Mouse (Mus musculus) myocyte (in vitro differentiated cells): Measurements from ENCODE around the gene Myo1g. TPM values are rescaled to one million over a fixed set of nuclear protein-coding genes. Genes with fewer than 3 reads are reported as not detected.

Source experiments
- H3K27me3 ChIP-seq: one replicate; pipeline ENCODE4 v1.6.1; 2011; ENCODE audit not compliant: control insufficient read depth, insufficient read depth, insufficient read length
- H3K36me3 ChIP-seq: one replicate; pipeline ENCODE4 v1.6.1; 2011; ENCODE audit not compliant: control insufficient read depth, insufficient read depth
- H3K4me2 ChIP-seq: one replicate; pipeline ENCODE4 v1.6.1; 2011; ENCODE audit warnings: low read depth, control low read depth
- H3K4me3 ChIP-seq: one replicate; pipeline ENCODE4 v1.5.1; 2011; ENCODE audit warnings: mild to moderate bottlenecking, control low read depth, moderate library complexity
- H3K79me2 ChIP-seq: one replicate; pipeline ENCODE4 v1.6.1; 2011; ENCODE audit not compliant: control insufficient read depth, insufficient read depth
- H3ac ChIP-seq: one replicate; pipeline ENCODE4 v1.6.1; 2011; ENCODE audit not compliant: control insufficient read depth, insufficient read length
- CEBPB ChIP-seq: IDR thresholded peaks from 2 replicates; pipeline ENCODE4 v1.6.1; 2011; ENCODE audit warnings: mild to moderate bottlenecking, moderate library complexity; ENCODE audit not compliant: poor library complexity, insufficient read depth, severe bottlenecking
- E2F4 ChIP-seq: IDR thresholded peaks from one replicate; pipeline ENCODE4 v1.6.1; 2011; ENCODE audit warnings: mild to moderate bottlenecking, control low read depth, moderate library complexity; ENCODE audit not compliant: insufficient read depth
- MAX ChIP-seq: IDR thresholded peaks from one replicate; pipeline ENCODE4 v1.6.1; 2011; ENCODE audit warnings: low read depth, mild to moderate bottlenecking, control low read depth
- MYOD1 ChIP-seq, 3 experiments: IDR thresholded peaks; one replicate each; pipeline ENCODE4 v1.6.1; 2011; ENCODE audit warnings: control low read depth in 2 of 3, low read depth in 2 of 3, mild to moderate bottlenecking in 2 of 3, moderate library complexity in 1 of 3; ENCODE audit not compliant: insufficient read length in 2 of 3, control insufficient read depth in 1 of 3
- POLR2A ChIP-seq: IDR thresholded peaks from one replicate; pipeline ENCODE4 v1.6.1; 2011; ENCODE audit warnings: low read depth, mild to moderate bottlenecking, control low read depth, moderate library complexity; ENCODE audit not compliant: insufficient read length
- POLR2AphosphoS2 ChIP-seq: IDR thresholded peaks from one replicate; pipeline ENCODE4 v1.6.1; 2011; ENCODE audit warnings: low read depth, control low read depth; ENCODE audit not compliant: insufficient read length
- REST ChIP-seq: IDR thresholded peaks from one replicate; pipeline ENCODE4 v1.6.1; 2011; ENCODE audit warnings: mild to moderate bottlenecking, control low read depth, moderate library complexity; ENCODE audit not compliant: insufficient read depth, insufficient read length
- TCF12 ChIP-seq: IDR thresholded peaks from one replicate; pipeline ENCODE4 v1.6.1; 2011; ENCODE audit warnings: mild to moderate bottlenecking, control low read depth; ENCODE audit not compliant: poor library complexity, insufficient read depth, severe bottlenecking
- TCF3 ChIP-seq: IDR thresholded peaks from one replicate; pipeline ENCODE4 v1.6.1; 2011; ENCODE audit warnings: low read depth, control low read depth; ENCODE audit not compliant: insufficient read length
- USF1 ChIP-seq: IDR thresholded peaks from one replicate; pipeline ENCODE4 v1.6.1; 2011; ENCODE audit warnings: low read depth, mild to moderate bottlenecking, control low read depth, moderate library complexity
- polyA plus RNA-seq: library from polyadenylated mRNA; unstranded; fragments of >200 nt; fragmentation: generic; extraction: Trizol; gene quantifications from one replicate; pipeline ENCODE4 v1.2.1, GENCODE M21; 2012; ENCODE audit warnings: missing spikeins

Myo1g gene
- polyA plus RNA-seq, 1 experiment = 0.04 TPM

DNA sequence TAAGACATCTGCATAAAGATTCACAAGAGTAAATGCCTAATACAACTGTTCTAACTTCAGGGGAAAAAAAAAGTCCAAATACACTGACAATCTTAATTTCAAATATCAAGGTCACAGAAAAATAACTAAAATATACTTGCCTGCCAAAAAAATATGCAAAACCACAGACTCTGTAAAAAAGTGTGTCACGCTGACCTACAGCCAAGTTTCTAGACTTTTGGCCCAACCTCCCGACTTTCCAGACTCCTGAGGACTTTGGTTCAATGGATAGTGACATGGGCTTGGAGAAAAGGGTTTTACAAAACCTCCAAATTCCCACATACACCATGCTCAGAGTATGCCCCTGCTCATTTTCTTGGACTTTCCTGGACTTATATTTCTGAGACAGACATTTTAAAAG is 52.2 kb downstream of the Myo1g start:
- peak overlapping the region; percentile 92 for H3K4me2 ChIP-seq
- no peak for TF ChIP-seq MAX
- no peak for TF ChIP-seq TCF3
- no peak overlapping the region for H3ac ChIP-seq
- peak overlapping the region; percentile 63 for H3K4me3 ChIP-seq
- no peaks in the 10 kb centered on the region for H3K27me3 ChIP-seq
- H3K79me2 ChIP-seq = peaks cover 74% of the 10 kb centered on the region
- peaks cover 38% of the 10 kb centered on the region for H3K36me3 ChIP-seq

GRCm38 (mm10) chr11:6465122-6465521 is 55.6 kb downstream of the Myo1g start:
- Histone ChIP-seq H3K4me2 (no peak overlapping the region), H3K36me3 (peaks cover 18% of the 10 kb centered on the region), H3K4me3 (no peak overlapping the region), H3K79me2 (peaks cover 40% of the 10 kb centered on the region), H3K27me3 (no peaks in the 10 kb centered on the region), H3ac (no peak overlapping the region)
- TF ChIP-seq E2F4 (no peak), MAX (no peak), CEBPB (no peak), USF1 (no peak), POLR2AphosphoS2 (no peak), MYOD1 (IDR thresholded peaks at IDR 0.05; ENCODE audit: control insufficient read depth in 1 of 3, insufficient read length in 2 of 3, low read depth in 2 of 3) (no peak), REST (no peak)

DNA sequence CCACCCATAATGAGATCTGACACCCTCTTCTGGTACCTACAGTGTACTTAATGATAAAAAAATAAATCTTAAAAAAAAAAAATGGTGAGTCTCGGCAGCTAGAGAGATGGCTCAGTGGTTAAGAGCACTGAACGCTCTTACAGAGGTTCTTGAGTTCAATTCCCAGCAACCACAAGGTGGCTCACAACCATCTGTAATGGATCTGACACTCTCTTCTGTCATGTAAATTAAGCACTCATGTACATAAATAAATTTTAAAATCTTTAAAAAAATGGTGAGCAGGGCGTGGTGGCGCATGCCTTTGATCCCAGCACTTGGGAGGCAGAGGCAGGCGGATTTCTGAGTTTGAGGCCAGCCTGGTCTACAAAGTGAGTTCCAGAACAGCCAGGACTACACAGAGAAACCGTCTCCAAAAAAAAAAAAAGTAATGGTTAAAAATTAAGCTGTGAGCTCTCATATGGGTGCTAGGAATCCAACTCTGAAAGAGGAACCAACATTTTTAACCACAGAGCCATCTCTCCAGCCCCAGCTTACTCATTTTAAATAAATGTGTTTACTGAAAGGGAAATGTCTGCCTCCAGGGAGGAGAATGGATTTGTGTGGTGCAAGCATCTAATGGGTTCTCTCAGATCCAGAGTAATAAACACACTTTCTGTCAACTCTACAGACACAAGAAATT is 57.5 kb downstream of the Myo1g start:
- Histone ChIP-seq H3K4me3 (no peak overlapping the region), H3K4me2 (no peak overlapping the region)

More for the DNA sequence above, 57.5 kb downstream of the Myo1g start:
- TF ChIP-seq TCF12 (no peak), E2F4 (no peak), TCF3 (no peak), MAX (no peak), CEBPB (no peak), POLR2AphosphoS2 (no peak), POLR2A (no peak)
- Histone ChIP-seq H3K36me3 (peaks cover 18% of the 10 kb centered on the region), H3K27me3 (no peaks in the 10 kb centered on the region), H3ac (no peak overlapping the region), H3K79me2 (peaks cover 22% of the 10 kb centered on the region)

Other genes starting within 250 kb of the Myo1g start
- 66.9 TPM for gene Tmed4, start 246.1 kb downstream of the Myo1g start, polyA plus RNA-seq
- gene Ogdh, start 229.3 kb downstream of the Myo1g start, polyA plus RNA-seq = 127 TPM
- 37.1 TPM for gene Zmiz2, start 131.9 kb downstream of the Myo1g start, polyA plus RNA-seq
- 3,065 TPM for gene Ppia, start 105.5 kb downstream of the Myo1g start, polyA plus RNA-seq
- 175 TPM for gene H2afv, start 76.5 kb downstream of the Myo1g start, polyA plus RNA-seq
- 33.2 TPM for gene Purb, start 45.0 kb downstream of the Myo1g start, polyA plus RNA-seq
- 66.0 TPM for gene Ccm2, start 25.9 kb upstream of the Myo1g start, polyA plus RNA-seq
- 1.00 TPM for gene Nacad, start 85.1 kb upstream of the Myo1g start, polyA plus RNA-seq
- 71.7 TPM for gene Tbrg4, start 105.1 kb upstream of the Myo1g start, polyA plus RNA-seq
- not detected for gene Wap, start 117.7 kb upstream of the Myo1g start, polyA plus RNA-seq
- gene Ramp3, start 137.6 kb upstream of the Myo1g start, polyA plus RNA-seq = 0.19 TPM